Comparison of ENCODE assay signal across 13 mouse cellular contexts in the genomic region with DNA sequence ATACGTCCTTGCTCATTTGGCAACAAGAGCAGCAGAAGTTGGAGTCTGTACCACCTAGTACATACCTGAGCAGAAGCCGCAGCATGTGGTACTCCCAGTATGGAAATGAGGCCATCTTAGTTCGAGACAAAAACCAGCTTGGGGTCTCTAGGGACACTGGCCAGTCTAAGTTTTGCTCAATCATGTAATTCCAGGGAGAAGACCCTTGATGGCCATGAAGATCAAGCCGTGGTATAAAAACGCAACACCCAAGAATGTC. TPM values are rescaled to one million over a fixed set of nuclear protein-coding genes. Genes with fewer than 3 reads are reported as not detected.
DNase-seq lines count a peak whose midpoint lies in the region; ATAC-seq lines count a peak whose summit lies in the region.
"Had no signal": no experiment of that assay in that cellular context is flagged by ENCODE, and none has a peak within 500 bp of the region (broad histone marks: within the 10 kb centered on the region; RNA-seq: fewer than 3 reads in every experiment).

No protein-coding gene starts in this region.

- peaks cover 45% of the 10 kb centered on the region for H3K36me3 ChIP-seq in kidney, embryonic 15.5 days
- H3K36me3 ChIP-seq in embryonic facial prominence, embryonic 12.5 days: peaks cover 32% of the 10 kb centered on the region
- H3K36me3 ChIP-seq in hindbrain, embryonic 10.5 days: peaks cover 46% of the 10 kb centered on the region
- peaks cover 41% of the 10 kb centered on the region for H3K36me3 ChIP-seq in midbrain, embryonic 14.5 days (ENCODE audit: control insufficient read depth, insufficient read depth, low read length)

- H3K4me1 ChIP-seq in kidney, embryonic 15.5 days: peaks cover 17% of the 10 kb centered on the region
- peaks cover 9% of the 10 kb centered on the region for H3K4me1 ChIP-seq in embryonic facial prominence, embryonic 12.5 days
- peaks cover 17% of the 10 kb centered on the region for H3K4me1 ChIP-seq in hindbrain, embryonic 10.5 days (replicated peaks)
- H3K4me1 ChIP-seq in midbrain, embryonic 14.5 days (ENCODE audit: control insufficient read depth, insufficient read depth, low read length): peaks cover 12% of the 10 kb centered on the region

- intact Hi-C loops in left cerebral cortex, postnatal 4 days (cut with DNase I): no loop called here
- intact Hi-C loops in left cerebral cortex, postnatal 14 days (cut with DNase I): no loop called here

- no peak for DNase-seq in kidney, adult 8-10 months
- DNase-seq in hindbrain, embryonic 10.5 days (ENCODE audit: low spot score): no peak
- DNase-seq in midbrain, embryonic 14.5 days: no peak
- no peak for DNase-seq in ovary, postnatal 14 days (ENCODE audit: low spot score)
- DNase-seq in left cerebral cortex, postnatal 4 days: no peak
- no peak for DNase-seq in left cerebral cortex, postnatal 14 days (ENCODE audit: low spot score in 2 of 2)
- DNase-seq: adrenal gland, adult 2 months; cerebellum, postnatal 10 days; right cerebral cortex, postnatal 14 days; thymus, postnatal 25 days had no signal

- H3K27me3 ChIP-seq in kidney, embryonic 15.5 days: no peaks in the 10 kb centered on the region
- no peaks in the 10 kb centered on the region for H3K27me3 ChIP-seq in embryonic facial prominence, embryonic 12.5 days
- no peaks in the 10 kb centered on the region for H3K27me3 ChIP-seq in hindbrain, embryonic 10.5 days (ENCODE audit: insufficient read depth, poor library complexity, severe bottlenecking)
- no peaks in the 10 kb centered on the region for H3K27me3 ChIP-seq in midbrain, embryonic 14.5 days (ENCODE audit: control insufficient read depth, insufficient read depth, low read length)

- H3K9ac ChIP-seq in kidney, embryonic 15.5 days: no peak overlapping the region
- H3K9ac ChIP-seq in embryonic facial prominence, embryonic 12.5 days: no peak overlapping the region
- H3K9ac ChIP-seq in midbrain, embryonic 14.5 days (replicated peaks; ENCODE audit: low read length): peak overlapping the region; percentile 66; the same call in 1 of the 2 replicates

- peak overlapping the region; percentile 81 for H3K4me2 ChIP-seq in kidney, embryonic 15.5 days
- H3K4me2 ChIP-seq in embryonic facial prominence, embryonic 12.5 days (replicated peaks): peak overlapping the region; percentile 81; the same call in 1 of the 2 replicates
- H3K4me2 ChIP-seq in midbrain, embryonic 14.5 days (ENCODE audit: low read length): peak overlapping the region; percentile 69

- H3K27ac ChIP-seq in kidney, embryonic 15.5 days: no peak overlapping the region
- no peak overlapping the region for H3K27ac ChIP-seq in embryonic facial prominence, embryonic 12.5 days
- no peak overlapping the region for H3K27ac ChIP-seq in hindbrain, embryonic 10.5 days
- no peak overlapping the region for H3K27ac ChIP-seq in midbrain, embryonic 14.5 days (replicated peaks; ENCODE audit: low read depth, low read length)

- peak overlapping the region; percentile 72; the same call in 1 of the 2 replicates for H3K4me3 ChIP-seq in kidney, embryonic 15.5 days (replicated peaks)
- H3K4me3 ChIP-seq in embryonic facial prominence, embryonic 12.5 days: no peak overlapping the region
- H3K4me3 ChIP-seq in hindbrain, embryonic 10.5 days: peak overlapping the region; percentile 79
- peak overlapping the region; percentile 61 for H3K4me3 ChIP-seq in midbrain, embryonic 14.5 days (replicated peaks; ENCODE audit: low read depth, low read length)

- no peaks in the 10 kb centered on the region for H3K9me3 ChIP-seq in kidney, embryonic 15.5 days (replicated peaks)
- no peaks in the 10 kb centered on the region for H3K9me3 ChIP-seq in embryonic facial prominence, embryonic 12.5 days
- no peaks in the 10 kb centered on the region for H3K9me3 ChIP-seq in hindbrain, embryonic 10.5 days
- no peaks in the 10 kb centered on the region for H3K9me3 ChIP-seq in midbrain, embryonic 14.5 days (ENCODE audit: control insufficient read depth, low read length)

- WGBS in kidney, embryonic 15.5 days: 76% methylated on average over 5 of the region's 5 CpGs
- 73% methylated on average over 5 of the region's 5 CpGs for WGBS in embryonic facial prominence, embryonic 12.5 days
- WGBS in hindbrain, embryonic 10.5 days: 81% methylated on average over 5 of the region's 5 CpGs
- WGBS in midbrain, embryonic 14.5 days: 73% methylated on average over 5 of the region's 5 CpGs

- no peak for ATAC-seq in kidney, embryonic 15.5 days (replicated peaks; ENCODE audit: low FRiP score)
- no peak for ATAC-seq in embryonic facial prominence, embryonic 12.5 days (ENCODE audit: insufficient number of reproducible peaks, insufficient read depth, low FRiP score, low TSS enrichment)
- no peak for ATAC-seq in midbrain, embryonic 14.5 days (ENCODE audit: low FRiP score, low TSS enrichment)
- ATAC-seq: inflammation-experienced regulatory T-cells, adult 6 months had no signal

RNA-seq across cellular contexts. Expression of a gene that starts 1.3 kb away (rescaled TPM):
- 10.1 and 11.2 TPM in 2 replicates for polyA plus RNA-seq in kidney, embryonic 15.5 days (2015; fragmentation: Nextera tagmentation; extraction: Ambion mirVana)
- polyA plus RNA-seq in embryonic facial prominence, embryonic 12.5 days (2016; fragmentation: Nextera tagmentation; extraction: Ambion mirVana): 14.6 and 15.8 TPM in 2 replicates
- polyA plus RNA-seq in hindbrain, embryonic 10.5 days (2016; fragmentation: Nextera tagmentation; extraction: Ambion mirVana): 9.9 and 16.5 TPM in 2 replicates
- 37.8 and 45.1 TPM in 2 replicates for polyA plus RNA-seq in midbrain, embryonic 14.5 days (2014; fragmentation: Nextera tagmentation; extraction: Ambion mirVana)
- 10 to 100 TPM; 23.6 to 27.2 TPM for total RNA-seq in left cerebral cortex, postnatal 4 days (2021)
- 10 to 100 TPM; 27.9 to 28.5 TPM for total RNA-seq in left cerebral cortex, postnatal 14 days (2021)
- polyA plus RNA-seq: inflammation-experienced regulatory T-cells, adult 6 months had no signal

RNA-seq across cellular contexts. Expression of a gene that starts 16.5 kb away (rescaled TPM):
- polyA plus RNA-seq in kidney, embryonic 15.5 days (2015; fragmentation: Nextera tagmentation; extraction: Ambion mirVana): 7.1 and 8.3 TPM in 2 replicates
- polyA plus RNA-seq in embryonic facial prominence, embryonic 12.5 days (2016; fragmentation: Nextera tagmentation; extraction: Ambion mirVana): 9.0 and 9.8 TPM in 2 replicates
- 13.6 and 16.9 TPM in 2 replicates for polyA plus RNA-seq in hindbrain, embryonic 10.5 days (2016; fragmentation: Nextera tagmentation; extraction: Ambion mirVana)
- 14.1 and 16.4 TPM in 2 replicates for polyA plus RNA-seq in midbrain, embryonic 14.5 days (2014; fragmentation: Nextera tagmentation; extraction: Ambion mirVana)
- 10 to 100 TPM; 59.2 to 60.4 TPM for total RNA-seq in left cerebral cortex, postnatal 4 days (2021)
- 10 to 100 TPM; 15.9 to 18.9 TPM for total RNA-seq in left cerebral cortex, postnatal 14 days (2021)
